Mouse (Mus musculus): Measurements from ENCODE around the gene Akr1c14. TPM values are rescaled to one million over a fixed set of nuclear protein-coding genes. Genes with fewer than 3 reads are reported as not detected.
A peak's percentile ranks its signal among the peaks of the same experiment; 100 is the strongest.
"Not testable (repeated sequence)": the region's sequence is repeated elsewhere in the genome, so short reads cannot be mapped to it uniquely, and the experiment has no call there.

Gene Akr1c14
- total and polyA plus RNA-seq, 2 experiments from 2014 or later: 3.0 to 5.2 TPM

DNA sequence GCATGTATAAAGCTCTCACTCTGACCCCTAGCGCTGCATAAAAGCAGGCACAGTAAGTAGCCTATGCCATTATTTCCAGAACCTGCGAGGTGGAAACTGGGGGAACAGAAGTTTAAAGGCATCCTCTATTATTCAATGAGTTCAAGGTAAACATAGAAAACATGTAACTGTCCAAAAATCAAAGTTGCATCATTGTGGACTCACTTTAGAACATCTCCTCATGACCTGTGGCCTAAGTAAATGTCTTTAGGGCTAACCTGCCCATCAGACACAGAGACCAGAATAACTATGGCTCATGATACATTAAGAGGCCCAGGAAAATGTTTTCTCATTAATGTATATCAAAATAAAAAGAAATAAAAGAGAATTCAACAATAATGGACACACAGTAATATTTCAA, 7.4 kb downstream of the Akr1c14 start:
- no peak overlapping the region for H3K27ac ChIP-seq (ENCODE audit: low read depth)
- 72% methylated on average over 2 of the region's 2 CpGs for WGBS
- H3K4me1 ChIP-seq (ENCODE audit: control insufficient read depth, insufficient read depth): no peaks in the 10 kb centered on the region
- no peak overlapping the region for H3K4me2 ChIP-seq (ENCODE audit: low read depth, low read length)
- H3K27me3 ChIP-seq (ENCODE audit: control insufficient read depth, insufficient read depth, low read length): no peaks in the 10 kb centered on the region
- no peak for TF ChIP-seq CTCF (IDR thresholded peaks at IDR 0.05; ENCODE audit: low read depth)
- TF ChIP-seq EP300 (IDR thresholded peaks at IDR 0.05; ENCODE audit: low read depth): no peak
- no peaks in the 10 kb centered on the region for H3K36me3 ChIP-seq (replicated peaks; ENCODE audit: control insufficient read depth, insufficient read depth, low read length)
- H3K4me3 ChIP-seq (ENCODE audit: low read depth, low read length): no peak overlapping the region
- no peak for ATAC-seq (ENCODE audit: insufficient read depth, low read depth)
- H3K9me3 ChIP-seq (replicated peaks; ENCODE audit: control insufficient read depth, low read length): no peaks in the 10 kb centered on the region
- DNase-seq (ENCODE audit: low spot score): no peak
- no peak overlapping the region for H3K9ac ChIP-seq (replicated peaks; ENCODE audit: low read depth, low read length)

- not testable (repeated sequence) for ATAC-seq (ENCODE audit: insufficient read depth, low read depth); H3K4me3 ChIP-seq (ENCODE audit: low read depth, low read length)
- 55% methylated on average over 2 of the region's 2 CpGs for WGBS
Measured at GRCm38 (mm10) chr13:4058239-4058638, 9.4 kb downstream of the Akr1c14 start.

GRCm38 (mm10) chr13:4059363-4059762, 10.6 kb downstream of the Akr1c14 start:
- Histone ChIP-seq H3K9me3 (replicated peaks; ENCODE audit: control insufficient read depth, low read length) (no peaks in the 10 kb centered on the region), H3K36me3 (replicated peaks; ENCODE audit: control insufficient read depth, insufficient read depth, low read length) (no peaks in the 10 kb centered on the region), H3K27ac (ENCODE audit: low read depth) (0 out of 2 replicates have a peak overlapping the region, but pooled peaks have one; percentile 38), H3K4me2 (ENCODE audit: low read depth, low read length) (peak overlapping the region; percentile 32), H3K9ac (replicated peaks; ENCODE audit: low read depth, low read length) (no peak overlapping the region), H3K4me3 (ENCODE audit: low read depth, low read length) (peak overlapping the region; percentile 27), H3K27me3 (ENCODE audit: control insufficient read depth, insufficient read depth, low read length) (no peaks in the 10 kb centered on the region), H3K4me1 (ENCODE audit: control insufficient read depth, insufficient read depth) (no peaks in the 10 kb centered on the region)
- peak; percentile 80 for DNase-seq (ENCODE audit: low spot score)
- TF ChIP-seq EP300 (IDR thresholded peaks at IDR 0.05; ENCODE audit: low read depth) (no peak), CTCF (IDR thresholded peaks at IDR 0.05; ENCODE audit: low read depth) (no peak)
- no peak for ATAC-seq (ENCODE audit: insufficient read depth, low read depth)
- WGBS: 31% methylated on average over 5 of the region's 5 CpGs

More at GRCm38 (mm10) chr13:4058239-4058638, 9.4 kb downstream of the Akr1c14 start:
- H3K4me1 ChIP-seq (ENCODE audit: control insufficient read depth, insufficient read depth); H3K27me3 ChIP-seq (ENCODE audit: control insufficient read depth, insufficient read depth, low read length); DNase-seq (ENCODE audit: low spot score); H3K9ac ChIP-seq (replicated peaks; ENCODE audit: low read depth, low read length); H3K4me2 ChIP-seq (ENCODE audit: low read depth, low read length); H3K27ac ChIP-seq (ENCODE audit: low read depth); H3K9me3 ChIP-seq (replicated peaks; ENCODE audit: control insufficient read depth, low read length); H3K36me3 ChIP-seq (replicated peaks; ENCODE audit: control insufficient read depth, insufficient read depth, low read length): not testable (repeated sequence)

- Histone ChIP-seq H3K9me3 (replicated peaks; ENCODE audit: control insufficient read depth, low read length) (no peaks in the 10 kb centered on the region), H3K9ac (replicated peaks; ENCODE audit: low read depth, low read length) (no peak overlapping the region), H3K4me3 (ENCODE audit: low read depth, low read length) (peak overlapping the region; percentile 27; the same call in 1 of the 2 replicates), H3K27me3 (ENCODE audit: control insufficient read depth, insufficient read depth, low read length) (no peaks in the 10 kb centered on the region), H3K36me3 (replicated peaks; ENCODE audit: control insufficient read depth, insufficient read depth, low read length) (no peaks in the 10 kb centered on the region), H3K4me1 (ENCODE audit: control insufficient read depth, insufficient read depth) (no peaks in the 10 kb centered on the region), H3K27ac (ENCODE audit: low read depth) (no peak overlapping the region), H3K4me2 (ENCODE audit: low read depth, low read length) (peak overlapping the region; percentile 32)
- TF ChIP-seq EP300 (IDR thresholded peaks at IDR 0.05; ENCODE audit: low read depth) (no peak), CTCF (IDR thresholded peaks at IDR 0.05; ENCODE audit: low read depth) (no peak)
- DNase-seq (ENCODE audit: low spot score) (no peak), ATAC-seq (ENCODE audit: insufficient read depth, low read depth) (no peak)
- 50% methylated on average over 3 of the region's 3 CpGs for WGBS
Measured at GRCm38 (mm10) chr13:4060214-4060730, 11.5 kb downstream of the Akr1c14 start.

- no peaks in the 10 kb centered on the region for H3K36me3 ChIP-seq (replicated peaks; ENCODE audit: control insufficient read depth, insufficient read depth, low read length)
- no peak overlapping the region for H3K27ac ChIP-seq (ENCODE audit: low read depth)
- H3K27me3 ChIP-seq (ENCODE audit: control insufficient read depth, insufficient read depth, low read length): no peaks in the 10 kb centered on the region
- no peak for TF ChIP-seq EP300 (IDR thresholded peaks at IDR 0.05; ENCODE audit: low read depth)
- no peak overlapping the region for H3K4me2 ChIP-seq (ENCODE audit: low read depth, low read length)
- no peak overlapping the region for H3K4me3 ChIP-seq (ENCODE audit: low read depth, low read length)
- no peak for DNase-seq (ENCODE audit: low spot score)
- WGBS: 70% methylated on average over 9 of the region's 9 CpGs
- H3K4me1 ChIP-seq (ENCODE audit: control insufficient read depth, insufficient read depth): no peaks in the 10 kb centered on the region
- no peak overlapping the region for H3K9ac ChIP-seq (replicated peaks; ENCODE audit: low read depth, low read length)
- H3K9me3 ChIP-seq (replicated peaks; ENCODE audit: control insufficient read depth, low read length): no peaks in the 10 kb centered on the region
- ATAC-seq (ENCODE audit: insufficient read depth, low read depth): no peak
Measured at GRCm38 (mm10) chr13:4076517-4077435, 28.0 kb downstream of the Akr1c14 start.

Measured in heart, postnatal 0 days (tissue).